Mouse (Mus musculus): ENCODE data around the gene Glcci1.

DNA sequence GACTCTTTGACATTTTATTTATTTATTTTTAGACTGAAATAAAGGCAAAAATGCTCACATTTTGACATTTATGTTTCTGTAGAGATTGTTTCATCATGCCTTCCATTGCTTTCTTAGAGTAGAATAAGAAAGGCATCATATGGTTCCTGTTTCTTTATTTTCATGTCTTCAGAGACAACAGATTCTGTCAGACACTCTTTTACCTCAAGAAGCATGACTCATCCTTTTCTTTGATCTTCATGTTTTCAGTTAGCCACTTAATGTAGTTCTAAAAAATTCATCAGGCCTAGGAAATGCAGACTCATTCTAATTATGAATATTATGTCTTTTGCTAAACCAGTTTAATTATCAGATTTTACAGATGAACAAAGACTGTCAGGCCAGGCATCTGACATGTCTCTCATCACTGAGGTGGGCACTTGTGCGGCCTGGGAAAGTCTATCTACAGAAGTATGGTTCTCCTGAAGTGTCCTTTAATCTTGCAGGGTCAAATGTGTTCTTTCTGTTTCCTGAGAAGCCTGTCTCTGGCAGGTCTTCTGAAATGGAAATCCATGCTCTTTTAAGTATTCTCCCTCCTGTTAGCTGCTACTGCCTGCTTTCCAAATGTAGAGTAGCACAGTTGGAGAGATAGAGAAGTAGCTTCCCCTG lies 19.3 kb upstream of the Glcci1 start:
- TF ChIP-seq POLR2A (IDR thresholded peaks at IDR 0.05; ENCODE audit: insufficient read depth, low read depth, low read length) (no peak), CTCF (IDR thresholded peaks at IDR 0.05; ENCODE audit: insufficient read depth, low read depth, low read length) (no peak)

Data from olfactory bulb, adult 2 months (tissue).